Mouse (Mus musculus) cerebellum, adult 9-11 months (tissue): ENCODE measurements around the gene Tekt3.

Experiments used
- DNase-seq: peaks from one replicate; pipeline ENCODE4 v3.0.0; 2022

Tekt3 gene

DNA sequence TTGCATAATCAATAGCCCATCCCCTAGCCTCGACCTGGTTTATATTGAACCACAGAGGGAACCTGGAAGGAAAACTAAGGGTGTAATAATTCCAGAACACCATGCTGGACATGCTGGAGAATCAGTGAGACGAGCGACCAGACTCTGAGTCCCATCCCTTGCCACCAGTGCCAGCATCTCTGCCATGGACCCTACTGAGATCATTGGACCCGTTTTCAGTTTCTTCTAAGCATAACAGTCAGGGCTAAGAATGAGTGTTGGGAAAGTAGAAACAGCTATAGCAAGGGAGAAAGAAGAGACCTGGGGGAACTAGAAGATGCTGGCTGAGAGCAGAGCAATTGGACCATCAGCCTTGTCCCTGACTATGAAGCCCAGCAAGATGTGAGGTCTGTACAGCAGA lies 66.1 kb downstream of the Tekt3 start:
- DNase-seq = no peak

DNA sequence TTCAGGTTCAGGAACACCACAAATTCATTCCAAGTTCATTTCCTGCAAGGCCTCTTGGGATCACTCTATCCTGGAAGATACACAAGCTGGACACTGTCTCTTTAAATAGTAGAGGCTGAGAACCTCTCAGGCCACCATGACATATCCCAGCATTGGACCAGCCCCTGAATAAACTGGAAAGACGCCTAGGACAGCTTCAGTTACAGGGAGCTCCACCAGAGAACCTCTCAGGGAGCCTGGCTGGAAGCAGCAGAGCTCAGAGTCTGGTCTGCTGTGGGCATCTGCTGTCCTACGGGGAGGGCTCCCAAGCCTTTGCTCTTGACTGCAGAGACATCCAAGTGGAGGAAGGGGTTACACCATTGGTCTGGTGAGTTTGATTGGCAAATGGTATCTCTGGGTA lies 67.3 kb downstream of the Tekt3 start, which contains the start of gene Pmp22:
Gene Pmp22 (plus strand): TSS at position 199 of the 400 bp plus-strand sequence.
- DNase-seq = no peak

DNA sequence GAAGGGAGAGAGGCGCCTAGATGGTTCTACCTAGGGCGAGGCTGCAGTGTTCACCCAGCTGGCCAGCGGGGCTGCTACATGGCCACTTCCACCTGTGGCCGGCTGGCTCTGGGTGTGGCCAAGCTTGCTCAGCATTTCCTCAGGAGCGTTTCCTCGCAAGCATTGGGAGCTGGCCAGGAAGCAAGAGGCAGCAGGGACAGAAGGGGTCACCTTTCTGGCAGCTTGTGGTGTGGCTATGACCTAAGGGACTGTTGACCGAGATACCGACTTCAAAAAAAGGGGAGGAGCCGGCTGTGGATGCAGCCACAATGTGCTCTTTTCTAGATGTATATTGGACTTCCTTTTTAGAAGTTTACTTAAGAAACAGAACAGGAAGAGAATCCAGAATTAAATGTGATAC lies 67.9 kb downstream of the Tekt3 start:
- no peak for DNase-seq

DNA sequence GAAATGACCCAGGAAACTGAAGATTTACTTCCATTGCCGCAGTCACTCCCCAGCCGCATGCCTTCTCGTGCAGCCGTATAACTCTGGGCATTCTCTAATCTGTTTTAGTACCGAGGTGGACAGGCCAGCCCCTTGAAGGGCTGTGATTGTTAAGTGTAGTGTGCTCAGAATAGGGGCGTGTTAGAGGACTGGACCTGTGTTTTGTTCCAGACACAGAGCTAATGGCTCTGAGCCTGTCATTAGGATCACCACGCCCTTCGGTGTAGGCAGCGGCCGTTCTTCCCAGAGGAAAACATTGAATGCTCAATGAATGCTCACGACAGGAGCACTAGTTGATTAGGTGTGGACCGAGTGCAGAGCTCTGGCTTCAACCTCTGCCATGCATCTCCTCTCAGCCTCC lies 68.4 kb downstream of the Tekt3 start:
- DNase-seq = no peak

DNA sequence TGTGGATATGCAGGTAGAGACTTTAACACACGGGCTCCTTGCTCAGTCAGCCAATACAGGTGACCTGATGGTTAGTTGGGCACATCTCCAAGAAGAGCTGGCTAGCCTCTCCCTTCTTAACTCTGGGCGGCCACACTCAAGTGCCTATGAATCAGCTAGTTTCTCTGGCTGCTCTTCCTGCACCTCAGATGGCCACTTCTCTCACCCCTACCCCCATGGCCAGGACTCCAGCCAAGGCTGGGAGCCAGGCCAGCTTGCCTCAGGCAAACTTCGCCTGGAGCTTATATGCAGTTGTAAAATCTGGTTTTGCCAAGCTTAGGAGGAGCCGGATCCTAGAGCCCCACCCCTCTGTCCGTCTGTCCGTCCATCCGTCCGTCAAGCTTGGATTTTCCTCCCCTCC lies 69.0 kb downstream of the Tekt3 start:
- DNase-seq = peak; percentile 71

DNA sequence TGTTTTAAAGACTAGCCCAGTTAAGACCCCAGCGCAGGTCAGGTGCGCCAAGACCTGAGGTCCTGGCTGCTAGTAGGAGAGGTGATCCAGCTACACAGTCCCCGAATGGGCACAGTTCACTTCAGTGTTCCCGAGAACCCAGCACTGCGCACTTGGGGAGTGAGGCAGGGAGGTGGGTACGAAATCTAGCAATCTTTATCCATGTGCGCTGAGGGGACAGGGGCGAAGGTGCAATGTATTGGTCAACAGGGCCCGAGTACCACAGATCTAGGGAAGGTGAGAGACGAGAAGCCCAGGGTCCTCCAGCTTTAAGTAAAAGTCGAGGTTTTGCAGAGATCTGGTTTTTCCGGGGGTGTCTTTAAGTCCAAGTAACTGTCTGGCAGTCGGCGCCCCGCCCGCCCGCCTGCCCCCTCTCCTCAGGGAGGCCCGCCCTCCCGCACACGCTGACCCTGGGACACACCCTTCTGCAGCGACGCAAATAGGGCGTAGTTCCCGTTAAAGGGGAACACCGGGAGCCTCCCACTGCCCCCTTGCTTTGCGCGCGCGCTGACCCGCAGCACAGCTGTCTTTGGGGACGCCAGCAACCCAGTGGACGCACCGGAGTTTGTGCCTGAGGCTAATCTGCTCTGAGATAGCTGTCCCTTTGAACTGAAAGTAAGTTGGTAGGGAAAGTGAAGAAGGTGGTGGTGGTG lies 69.7 kb downstream of the Tekt3 start:
- peak; percentile 10 for DNase-seq

- DNase-seq = no peak
Observed at GRCm38 (mm10) chr11:63131693-63132040, 70.2 kb downstream of the Tekt3 start.

DNA sequence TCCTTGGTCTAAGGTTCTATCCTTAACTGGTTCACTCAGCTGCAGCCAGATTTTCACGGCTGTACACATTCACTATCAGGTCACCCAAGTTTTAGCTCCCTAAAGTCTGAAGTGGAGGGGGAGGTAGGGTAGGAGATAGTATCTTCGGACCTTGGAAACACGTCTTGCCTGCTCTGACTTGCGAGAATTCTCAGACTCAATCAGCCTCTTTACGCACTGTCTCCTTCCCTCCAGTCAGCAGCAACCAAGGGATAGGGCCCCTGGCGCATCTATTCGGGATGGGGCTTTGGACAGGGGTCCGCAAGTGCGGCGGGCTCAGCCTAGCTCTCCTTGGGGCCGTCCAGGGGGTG lies 70.7 kb downstream of the Tekt3 start:
- no peak for DNase-seq

GRCm38 (mm10) chr11:63132501-63133435 lies 71.3 kb downstream of the Tekt3 start:
- peak; percentile 48 for DNase-seq

GRCm38 (mm10) chr11:63134021-63134420 lies 72.6 kb downstream of the Tekt3 start:
- DNase-seq = no peak

DNA sequence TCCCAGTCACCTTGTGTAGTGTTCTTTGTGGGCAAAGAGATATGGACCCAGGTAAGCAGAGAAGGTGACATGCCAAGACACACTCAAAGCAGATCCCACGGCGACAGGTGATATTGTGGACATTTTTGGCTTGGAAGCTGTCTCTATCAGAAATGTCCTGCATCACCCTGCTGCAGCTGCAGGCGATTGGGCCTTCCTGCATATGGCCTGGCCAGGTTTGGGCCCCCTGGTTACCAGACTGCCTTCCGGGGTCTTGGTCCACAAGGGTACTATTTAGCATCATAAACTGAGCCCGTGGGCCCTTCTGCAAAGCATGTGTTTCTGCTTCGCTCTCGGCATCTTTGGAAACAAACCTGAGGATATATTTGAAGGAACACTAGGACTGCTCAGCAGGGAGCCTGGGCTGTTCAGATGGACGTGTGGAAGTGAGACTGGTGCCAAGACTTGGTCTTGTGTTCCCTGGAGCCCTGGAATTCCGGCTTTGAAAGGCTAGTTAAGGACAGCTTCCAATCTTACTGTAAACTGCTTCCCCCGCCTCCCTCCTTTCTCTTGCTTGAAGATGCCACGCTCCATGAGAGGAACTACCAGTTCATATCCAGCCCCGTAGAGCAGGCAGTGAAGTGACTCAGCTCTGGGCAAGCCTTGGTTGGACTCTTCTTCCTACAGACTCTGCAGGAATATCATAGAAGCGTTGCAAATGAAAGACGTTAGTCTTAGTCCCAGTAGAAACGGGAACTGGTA lies 73.5 kb downstream of the Tekt3 start:
- DNase-seq = peak; percentile 13

- DNase-seq = peak; percentile 84
Observed at GRCm38 (mm10) chr11:63135622-63136021, 74.2 kb downstream of the Tekt3 start.

DNA sequence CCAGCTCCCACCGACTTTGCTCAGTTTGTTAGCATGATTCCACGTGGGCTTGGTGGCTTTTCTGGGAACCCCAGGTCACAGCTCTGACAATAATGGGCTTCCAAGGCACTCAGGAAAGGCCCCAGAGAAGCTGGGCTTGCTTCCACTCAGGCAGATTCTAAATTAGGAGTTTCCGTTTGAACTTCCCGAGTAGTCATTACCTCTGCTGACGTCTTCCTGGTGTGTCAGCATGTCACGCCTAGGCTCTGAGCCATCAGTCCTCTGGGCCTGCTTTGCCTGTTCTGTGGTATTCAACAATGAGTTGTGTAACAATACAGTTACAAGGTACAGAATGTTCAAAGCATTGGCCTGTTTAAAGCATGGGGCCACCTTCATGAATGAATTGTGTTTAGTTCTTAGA lies 74.8 kb downstream of the Tekt3 start:
- no peak for DNase-seq

DNA sequence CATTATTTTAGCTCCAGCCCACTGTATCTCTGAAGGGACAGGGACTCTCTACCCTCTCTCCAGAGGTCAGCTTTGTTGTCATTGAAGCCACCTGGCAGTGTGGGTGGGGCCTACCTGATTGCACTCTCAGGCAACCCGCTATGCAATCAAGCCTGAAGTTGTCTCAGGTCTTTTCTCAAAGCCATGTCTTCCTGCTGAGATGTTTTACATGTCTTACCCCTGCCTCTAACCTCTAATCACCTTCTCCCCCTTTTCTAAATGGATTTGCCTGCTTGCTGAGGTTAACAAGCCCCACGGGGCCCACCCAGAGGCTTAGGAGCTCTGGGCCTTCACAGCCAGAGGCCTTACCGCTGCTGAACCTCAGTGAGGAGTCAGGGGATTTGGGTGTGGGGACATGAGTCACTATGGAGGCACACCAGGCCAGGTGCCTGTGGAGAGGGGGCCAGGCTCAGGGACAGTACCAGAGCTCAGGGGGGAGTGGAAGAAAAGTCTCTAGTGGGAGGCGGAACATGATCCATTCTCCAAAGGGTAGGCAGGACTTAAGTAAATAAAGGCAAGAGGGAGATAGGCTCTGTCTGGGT lies 75.5 kb downstream of the Tekt3 start:
- DNase-seq = no peak

DNA sequence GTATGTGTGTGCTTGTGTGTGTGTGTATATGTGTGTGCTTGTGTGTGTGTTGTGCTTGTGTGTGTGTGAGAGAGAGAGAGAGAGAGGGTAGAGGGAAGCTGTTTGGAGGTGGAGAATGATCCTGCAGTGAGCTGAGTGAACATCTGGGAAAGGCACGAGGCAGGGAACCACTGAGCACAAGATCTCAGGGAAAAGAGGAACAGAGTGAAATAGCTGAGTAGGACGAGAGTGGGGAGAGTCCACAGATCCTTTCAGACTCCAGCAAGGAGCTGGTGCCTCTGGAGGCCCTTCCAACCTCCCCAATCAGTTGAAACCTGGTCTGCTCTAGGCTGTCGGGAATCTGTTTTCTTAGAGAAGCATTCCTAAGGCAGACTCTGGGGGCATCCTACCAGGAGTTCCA lies 77.3 kb downstream of the Tekt3 start:
- no peak for DNase-seq

DNA sequence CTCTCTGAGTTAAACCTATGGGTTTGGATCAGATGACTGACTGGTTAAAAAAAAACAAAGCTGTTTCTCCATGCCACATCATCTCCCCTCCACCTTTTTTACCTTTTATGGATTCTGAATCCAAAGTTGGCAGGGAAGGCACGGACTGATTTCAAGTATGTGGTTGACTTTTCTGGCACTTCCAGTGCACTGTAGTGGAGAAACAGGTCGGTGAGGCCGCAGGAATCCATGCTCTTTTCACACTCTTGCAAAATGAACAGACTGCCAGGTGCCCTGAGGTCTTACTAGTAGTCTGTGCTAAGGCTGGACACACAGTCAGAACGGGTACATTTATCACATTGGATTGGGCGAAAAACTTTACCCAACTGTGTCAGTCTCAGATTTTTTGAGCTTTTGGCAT lies 80.9 kb downstream of the Tekt3 start:
- no peak for DNase-seq

DNA sequence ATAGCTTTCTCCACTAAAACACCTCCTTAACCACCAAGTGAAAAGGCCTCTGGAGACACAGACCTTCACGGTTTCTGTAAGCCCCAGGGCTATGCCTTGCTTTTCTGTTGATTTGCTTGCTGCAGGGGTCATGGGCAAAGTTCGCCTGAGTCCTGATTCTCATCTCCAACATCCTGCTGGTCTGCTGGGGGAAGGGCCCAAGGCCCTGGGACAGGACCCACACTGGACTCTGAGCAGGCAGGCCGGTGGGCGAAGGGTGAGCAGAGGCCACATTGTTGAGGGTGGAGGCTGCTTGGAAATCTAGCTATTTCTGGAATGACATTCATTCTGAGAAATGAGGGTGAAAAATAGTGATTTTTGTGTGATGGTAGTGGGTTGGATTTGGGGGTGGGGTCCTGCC lies 81.4 kb downstream of the Tekt3 start:
- DNase-seq = no peak

DNA sequence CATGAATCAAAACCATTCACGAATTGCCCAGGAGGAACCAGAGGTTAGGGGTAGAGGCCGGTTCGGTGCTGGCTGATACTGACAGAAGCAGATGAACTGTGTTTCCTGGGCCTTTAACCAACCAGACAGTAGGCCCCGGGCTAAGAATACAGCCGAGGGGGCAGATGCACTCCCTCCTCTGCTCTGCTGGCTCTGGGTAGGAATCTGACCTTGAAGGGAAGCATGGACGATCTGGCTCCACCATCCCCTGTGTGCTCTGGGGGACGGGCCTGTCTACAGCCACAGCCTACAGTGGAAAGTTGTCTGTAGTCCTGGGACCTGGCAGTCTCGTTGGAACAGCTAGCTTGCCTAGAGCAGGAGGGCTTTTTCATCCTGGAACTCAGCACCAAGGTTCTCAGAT lies 82.0 kb downstream of the Tekt3 start:
- DNase-seq = no peak
